Mouse (Mus musculus): ENCODE data around the gene Qpct. TPM values are rescaled to one million over a fixed set of nuclear protein-coding genes. Genes with fewer than 3 reads are reported as not detected.

Gene Qpct
- polyA plus RNA-seq (2014; fragmentation: Nextera tagmentation; extraction: Ambion mirVana): 6.7 and 7.6 TPM in 2 replicates

DNA sequence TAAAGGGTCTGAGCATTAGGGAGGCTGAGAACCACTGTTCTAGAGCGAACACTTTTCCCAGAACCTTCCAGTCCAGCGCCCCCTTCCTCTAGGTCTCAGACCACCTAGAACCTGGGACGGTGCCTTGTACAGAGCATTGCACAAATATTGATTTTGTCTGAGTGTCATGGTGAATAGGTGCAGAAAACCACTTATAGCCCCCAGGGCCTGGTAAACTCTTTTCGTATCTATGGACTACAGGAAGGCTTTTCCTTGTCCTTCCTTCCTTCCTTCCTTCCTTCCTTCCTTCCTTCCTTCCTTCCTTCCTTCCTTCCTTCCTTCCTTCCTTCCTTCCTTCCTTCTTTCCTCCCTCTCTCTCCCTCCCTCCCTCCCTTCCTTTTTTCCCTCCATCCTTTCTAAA, at the start of gene Qpct:
TSS of gene Qpct (plus strand) at position 301 of the 400 bp plus-strand sequence.
- H3K36me3 ChIP-seq (ENCODE audit: control insufficient read depth, insufficient read depth, low read length): no peaks in the 10 kb centered on the region
- H3K4me1 ChIP-seq (replicated peaks; ENCODE audit: control insufficient read depth, insufficient read depth, low read length): no peaks in the 10 kb centered on the region
- ATAC-seq (replicated peaks; ENCODE audit: low FRiP score) (no peak), DNase-seq (ENCODE audit: low spot score) (no peak)
- WGBS: 63% methylated on average over 4 of the region's 4 CpGs
- peak within 1 kb of the TSS; percentile 94 for H3K4me2 ChIP-seq (ENCODE audit: low read depth, low read length, severe bottlenecking)
- H3K27ac ChIP-seq (ENCODE audit: low read depth, low read length): no peak within 1 kb of the TSS
- no peaks in the 10 kb centered on the region for H3K9me3 ChIP-seq (ENCODE audit: control insufficient read depth, low read length)
- H3K9ac ChIP-seq (ENCODE audit: low read length): peak within 1 kb of the TSS; percentile 59
- peak within 1 kb of the TSS; percentile 57 for H3K4me3 ChIP-seq (ENCODE audit: low read depth, low read length)
- peaks cover 2% of the 10 kb centered on the region for H3K27me3 ChIP-seq (ENCODE audit: control insufficient read depth, insufficient read depth, low read length)

DNA sequence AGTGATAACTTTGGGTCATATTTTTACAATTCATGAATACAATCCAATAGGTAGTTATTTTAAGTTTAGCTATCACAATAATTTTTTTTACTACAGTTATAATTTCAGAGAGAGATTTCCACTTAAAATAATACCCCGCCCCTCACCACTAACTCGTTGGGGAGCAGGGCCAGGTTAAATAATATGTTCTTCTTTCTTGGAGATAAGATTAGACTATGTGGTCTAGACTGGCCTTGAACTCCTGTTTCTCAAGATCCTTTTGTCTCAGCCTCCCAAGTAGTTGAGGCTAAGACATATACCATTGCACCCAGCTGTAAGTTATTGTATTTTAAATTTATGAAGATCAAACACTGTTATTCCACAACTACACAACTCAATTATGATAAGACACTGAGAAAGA, 38.1 kb upstream of the Qpct start:
- 94% methylated on average over 2 of the region's 2 CpGs for WGBS
- Histone ChIP-seq H3K27me3 (ENCODE audit: control insufficient read depth, insufficient read depth, low read length) (no peaks in the 10 kb centered on the region), H3K4me1 (replicated peaks; ENCODE audit: control insufficient read depth, insufficient read depth, low read length) (peaks cover 3% of the 10 kb centered on the region; the same call in 1 of the 2 replicates), H3K4me2 (ENCODE audit: low read depth, low read length, severe bottlenecking) (no peak overlapping the region), H3K36me3 (ENCODE audit: control insufficient read depth, insufficient read depth, low read length) (peaks cover 6% of the 10 kb centered on the region; the same call in 1 of the 2 replicates), H3K4me3 (ENCODE audit: low read depth, low read length) (no peak overlapping the region), H3K9ac (ENCODE audit: low read length) (no peak overlapping the region), H3K27ac (ENCODE audit: low read depth, low read length) (no peak overlapping the region), H3K9me3 (ENCODE audit: control insufficient read depth, low read length) (no peaks in the 10 kb centered on the region)
- ATAC-seq (replicated peaks; ENCODE audit: low FRiP score) (no peak), DNase-seq (ENCODE audit: low spot score) (no peak)

DNA sequence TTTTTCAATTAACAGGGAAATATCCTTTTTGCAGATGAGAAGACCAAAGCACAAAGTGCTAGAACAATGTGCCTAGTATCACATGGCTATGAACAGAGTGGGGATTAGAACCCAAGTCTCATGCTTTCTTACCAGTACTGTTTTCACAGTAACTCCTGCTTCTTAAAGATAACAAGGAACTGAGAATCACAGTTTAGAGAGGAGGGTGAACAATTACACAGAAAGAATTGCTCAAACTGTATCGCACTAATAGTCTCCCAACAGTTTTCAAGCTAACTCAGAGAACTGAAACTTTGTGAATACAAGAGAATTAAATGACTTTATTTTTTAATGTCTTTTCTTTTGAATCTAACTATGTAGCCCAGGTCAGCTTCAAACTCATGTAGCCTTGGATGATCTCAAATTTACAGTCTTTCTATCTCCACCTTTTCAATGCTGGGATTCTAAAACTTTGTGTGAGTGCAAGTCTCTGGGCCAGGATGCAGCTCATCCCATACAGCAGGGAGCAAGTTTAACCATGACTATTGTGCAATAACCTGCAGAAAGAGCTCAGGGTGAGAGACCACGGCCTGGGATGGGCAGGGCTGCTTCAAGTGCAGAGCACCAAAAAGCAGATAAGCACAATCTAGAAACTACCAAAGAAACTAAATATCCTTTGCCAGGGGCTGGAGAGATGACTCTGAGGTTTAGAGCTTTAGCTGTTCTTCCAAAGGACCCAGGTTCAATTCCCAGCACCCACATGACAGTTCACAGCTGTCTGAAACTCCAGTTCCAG, 36.6 kb upstream of the Qpct start:
- DNase-seq (ENCODE audit: low spot score): no peak
- H3K9me3 ChIP-seq (ENCODE audit: control insufficient read depth, low read length): no peaks in the 10 kb centered on the region
- no peaks in the 10 kb centered on the region for H3K27me3 ChIP-seq (ENCODE audit: control insufficient read depth, insufficient read depth, low read length)
- H3K36me3 ChIP-seq (ENCODE audit: control insufficient read depth, insufficient read depth, low read length): peaks cover 6% of the 10 kb centered on the region; the same call in 1 of the 2 replicates
- peaks cover 3% of the 10 kb centered on the region; the same call in 1 of the 2 replicates for H3K4me1 ChIP-seq (replicated peaks; ENCODE audit: control insufficient read depth, insufficient read depth, low read length)
- 86% methylated on average over 2 of the region's 2 CpGs for WGBS
- no peak overlapping the region for H3K9ac ChIP-seq (ENCODE audit: low read length)
- no peak overlapping the region for H3K27ac ChIP-seq (ENCODE audit: low read depth, low read length)
- ATAC-seq (replicated peaks; ENCODE audit: low FRiP score): no peak
- no peak overlapping the region for H3K4me3 ChIP-seq (ENCODE audit: low read depth, low read length)
- no peak overlapping the region for H3K4me2 ChIP-seq (ENCODE audit: low read depth, low read length, severe bottlenecking)

DNA sequence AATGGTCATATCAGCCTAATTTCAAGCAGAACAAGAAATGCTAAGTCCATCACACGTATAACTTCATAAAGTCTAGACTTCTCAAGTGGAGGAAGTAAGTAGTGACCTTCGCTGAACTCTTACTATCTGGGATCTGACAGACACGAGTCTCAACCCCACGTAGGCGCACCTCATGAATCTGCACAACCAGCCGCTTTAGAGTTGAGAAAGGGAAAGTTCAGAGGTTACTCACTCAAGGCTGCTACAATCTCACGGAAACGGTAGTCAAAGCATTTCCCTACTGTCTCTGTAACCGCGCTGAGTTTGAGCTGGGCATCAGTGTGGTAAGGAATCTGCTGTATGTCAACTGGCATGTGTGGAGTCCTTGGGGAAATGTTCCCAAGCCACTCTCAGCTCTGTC, 35.9 kb upstream of the Qpct start:
- WGBS: 89% methylated on average over 10 of the region's 10 CpGs

DNA sequence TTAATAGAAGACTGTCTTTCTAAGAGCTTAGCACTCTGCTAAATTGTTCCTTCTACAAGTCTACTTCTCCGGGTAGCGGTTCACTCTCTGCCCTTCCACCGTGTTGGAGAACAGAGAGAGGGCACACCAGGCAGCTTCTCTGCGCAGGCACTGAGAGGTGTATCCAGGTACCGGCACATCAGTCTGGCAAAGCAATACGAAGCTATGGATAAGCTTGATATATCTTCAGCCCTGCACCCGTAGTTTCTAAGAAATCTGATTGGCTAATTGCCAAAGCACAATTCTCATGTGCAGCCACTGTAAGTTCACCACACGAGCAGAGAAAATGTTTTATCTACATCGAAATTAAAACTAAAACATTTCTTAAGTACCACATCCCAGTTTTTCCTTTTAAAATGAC, 33.3 kb upstream of the Qpct start:
- Histone ChIP-seq H3K9me3 (ENCODE audit: control insufficient read depth, low read length) (no peaks in the 10 kb centered on the region), H3K36me3 (ENCODE audit: control insufficient read depth, insufficient read depth, low read length) (no peaks in the 10 kb centered on the region), H3K4me1 (replicated peaks; ENCODE audit: control insufficient read depth, insufficient read depth, low read length) (peaks cover 3% of the 10 kb centered on the region; the same call in 1 of the 2 replicates), H3K4me3 (ENCODE audit: low read depth, low read length) (no peak overlapping the region), H3K27ac (ENCODE audit: low read depth, low read length) (no peak overlapping the region), H3K4me2 (ENCODE audit: low read depth, low read length, severe bottlenecking) (no peak overlapping the region; the same call in 1 of the 2 replicates), H3K27me3 (ENCODE audit: control insufficient read depth, insufficient read depth, low read length) (peaks cover 4% of the 10 kb centered on the region; the same call in 1 of the 2 replicates), H3K9ac (ENCODE audit: low read length) (no peak overlapping the region)
- no peak for ATAC-seq (replicated peaks; ENCODE audit: low FRiP score)
- no peak for DNase-seq (ENCODE audit: low spot score)
- 69% methylated on average over 9 of the region's 9 CpGs for WGBS

More for the DNA sequence above, 35.9 kb upstream of the Qpct start:
- Histone ChIP-seq H3K9me3 (ENCODE audit: control insufficient read depth, low read length) (no peaks in the 10 kb centered on the region), H3K27ac (ENCODE audit: low read depth, low read length) (no peak overlapping the region), H3K27me3 (ENCODE audit: control insufficient read depth, insufficient read depth, low read length) (no peaks in the 10 kb centered on the region), H3K9ac (ENCODE audit: low read length) (no peak overlapping the region), H3K36me3 (ENCODE audit: control insufficient read depth, insufficient read depth, low read length) (peaks cover 6% of the 10 kb centered on the region; the same call in 1 of the 2 replicates), H3K4me3 (ENCODE audit: low read depth, low read length) (no peak overlapping the region), H3K4me1 (replicated peaks; ENCODE audit: control insufficient read depth, insufficient read depth, low read length) (peaks cover 3% of the 10 kb centered on the region; the same call in 1 of the 2 replicates), H3K4me2 (ENCODE audit: low read depth, low read length, severe bottlenecking) (no peak overlapping the region)
- DNase-seq (ENCODE audit: low spot score) (no peak), ATAC-seq (replicated peaks; ENCODE audit: low FRiP score) (no peak)

DNA sequence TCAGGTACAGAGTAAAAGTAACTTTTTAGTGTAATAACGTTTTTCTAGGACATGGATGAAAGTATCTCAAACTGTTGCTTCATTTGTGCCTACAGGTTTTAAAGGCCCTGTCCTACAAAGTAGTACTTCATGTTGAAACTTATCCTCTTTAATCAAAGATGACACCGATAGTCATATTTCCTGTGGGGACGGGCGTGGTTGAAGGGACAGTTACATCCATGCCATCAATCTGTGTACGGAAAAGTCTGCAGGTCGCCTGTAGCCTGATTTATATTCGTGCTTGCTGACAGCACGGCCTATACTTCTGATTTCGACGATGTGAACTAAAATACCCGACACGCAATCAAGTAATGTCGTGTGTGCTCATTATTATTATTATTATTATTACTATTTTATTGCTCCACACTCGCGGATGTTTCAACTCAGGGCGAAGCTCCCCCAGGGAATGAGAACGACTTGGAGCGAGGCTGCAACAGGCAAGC, 31.9 kb upstream of the Qpct start:
- Histone ChIP-seq H3K9me3 (ENCODE audit: control insufficient read depth, low read length) (no peaks in the 10 kb centered on the region), H3K4me2 (ENCODE audit: low read depth, low read length, severe bottlenecking) (peak overlapping the region; percentile 74), H3K27me3 (ENCODE audit: control insufficient read depth, insufficient read depth, low read length) (peaks cover 4% of the 10 kb centered on the region; the same call in 1 of the 2 replicates), H3K9ac (ENCODE audit: low read length) (peak overlapping the region; percentile 90), H3K36me3 (ENCODE audit: control insufficient read depth, insufficient read depth, low read length) (no peaks in the 10 kb centered on the region), H3K4me1 (replicated peaks; ENCODE audit: control insufficient read depth, insufficient read depth, low read length) (peaks cover 3% of the 10 kb centered on the region; the same call in 1 of the 2 replicates), H3K4me3 (ENCODE audit: low read depth, low read length) (peak overlapping the region; percentile 78), H3K27ac (ENCODE audit: low read depth, low read length) (peak overlapping the region; percentile 85; the same call in 1 of the 2 replicates)
- DNase-seq (ENCODE audit: low spot score) (no peak), ATAC-seq (replicated peaks; ENCODE audit: low FRiP score) (no peak)
- under 1% methylated on average over 18 of the region's 18 CpGs for WGBS

DNA sequence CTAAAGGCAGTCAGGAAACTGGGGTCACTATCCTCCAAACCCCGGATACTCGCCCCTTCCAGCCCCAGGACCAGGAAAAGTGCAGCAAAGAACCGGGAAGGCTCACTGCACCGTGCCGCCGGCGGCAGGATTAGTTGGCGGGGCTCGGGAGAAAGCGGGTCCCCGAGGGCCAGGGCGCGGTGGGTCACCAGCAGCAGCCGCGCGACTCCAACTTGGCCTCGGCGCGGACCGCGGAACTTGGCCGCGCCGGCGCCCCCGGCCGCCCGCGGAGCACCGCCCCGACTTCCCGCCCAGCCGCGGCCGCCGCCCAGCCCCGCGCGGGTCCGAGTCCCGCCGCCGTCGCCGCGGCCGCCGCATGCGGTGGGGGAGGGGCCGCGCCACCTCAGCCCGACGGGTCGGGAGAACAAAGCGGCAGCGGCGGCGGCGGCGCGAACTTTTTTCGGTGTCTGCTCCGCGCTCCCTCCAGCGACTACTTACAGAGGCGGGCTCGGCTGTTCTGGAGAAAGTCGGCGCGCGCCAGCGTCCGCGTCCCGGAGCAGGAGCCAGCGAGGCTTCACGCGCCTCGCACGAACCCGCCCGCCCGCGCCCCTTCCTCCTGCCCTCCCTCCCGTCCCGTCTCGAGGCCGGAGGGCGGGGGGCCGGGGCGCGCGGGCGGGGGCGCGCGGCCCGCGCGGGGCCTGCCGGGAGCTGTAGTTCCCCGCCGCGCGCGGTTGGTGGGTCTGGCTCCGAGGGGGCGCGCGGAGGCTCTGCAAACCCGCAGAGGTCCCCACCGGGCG, 31.3 kb upstream of the Qpct start, which contains the start of gene Prkd3:
TSS of gene Prkd3 (minus strand) at position 609 of the 776 bp plus-strand sequence.
- Histone ChIP-seq H3K4me2 (ENCODE audit: low read depth, low read length, severe bottlenecking) (peak within 1 kb of the TSS; percentile 74), H3K4me1 (replicated peaks; ENCODE audit: control insufficient read depth, insufficient read depth, low read length) (peaks cover 3% of the 10 kb centered on the region; the same call in 1 of the 2 replicates), H3K4me3 (ENCODE audit: low read depth, low read length) (peak within 1 kb of the TSS; percentile 78), H3K27me3 (ENCODE audit: control insufficient read depth, insufficient read depth, low read length) (peaks cover 4% of the 10 kb centered on the region; the same call in 1 of the 2 replicates), H3K9ac (ENCODE audit: low read length) (peak within 1 kb of the TSS; percentile 90), H3K27ac (ENCODE audit: low read depth, low read length) (peak within 1 kb of the TSS; percentile 85), H3K9me3 (ENCODE audit: control insufficient read depth, low read length) (no peaks in the 10 kb centered on the region), H3K36me3 (ENCODE audit: control insufficient read depth, insufficient read depth, low read length) (no peaks in the 10 kb centered on the region)
- under 1% methylated on average over 52 of the region's 113 CpGs for WGBS
- ATAC-seq (replicated peaks; ENCODE audit: low FRiP score) (peak; percentile 93), DNase-seq (ENCODE audit: low spot score) (peak; percentile 92)

DNA sequence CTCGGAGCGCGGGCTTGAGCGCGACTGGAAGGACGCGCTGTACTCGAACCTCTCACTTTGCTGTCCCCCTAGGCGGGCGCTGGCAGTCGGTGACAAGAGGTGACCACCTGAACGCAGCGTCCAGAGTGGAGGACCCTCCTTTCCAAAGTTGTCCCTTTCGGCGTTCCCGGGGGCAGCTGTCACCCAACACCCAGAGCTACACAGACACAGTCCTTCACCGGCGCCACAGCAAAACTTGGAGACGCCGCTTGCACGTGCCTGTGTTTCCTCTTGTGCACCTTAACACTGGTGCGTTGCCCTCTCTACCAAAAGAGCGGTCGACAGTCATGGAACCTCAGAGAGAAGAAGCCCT, 30.7 kb upstream of the Qpct start:
- WGBS: 1% methylated on average over 24 of the region's 24 CpGs
- H3K36me3 ChIP-seq (ENCODE audit: control insufficient read depth, insufficient read depth, low read length): no peaks in the 10 kb centered on the region
- DNase-seq (ENCODE audit: low spot score): no peak
- H3K9ac ChIP-seq (ENCODE audit: low read length): peak overlapping the region; percentile 90
- H3K9me3 ChIP-seq (ENCODE audit: control insufficient read depth, low read length): no peaks in the 10 kb centered on the region
- peak overlapping the region; percentile 78 for H3K4me3 ChIP-seq (ENCODE audit: low read depth, low read length)
- peaks cover 3% of the 10 kb centered on the region; the same call in 1 of the 2 replicates for H3K4me1 ChIP-seq (replicated peaks; ENCODE audit: control insufficient read depth, insufficient read depth, low read length)
- H3K4me2 ChIP-seq (ENCODE audit: low read depth, low read length, severe bottlenecking): peak overlapping the region; percentile 74
- ATAC-seq (replicated peaks; ENCODE audit: low FRiP score): no peak
- peaks cover 4% of the 10 kb centered on the region; the same call in 1 of the 2 replicates for H3K27me3 ChIP-seq (ENCODE audit: control insufficient read depth, insufficient read depth, low read length)
- no peak overlapping the region; the same call in 1 of the 2 replicates for H3K27ac ChIP-seq (ENCODE audit: low read depth, low read length)
